Mouse (Mus musculus): ENCODE data around the gene Ccdc171.

DNA sequence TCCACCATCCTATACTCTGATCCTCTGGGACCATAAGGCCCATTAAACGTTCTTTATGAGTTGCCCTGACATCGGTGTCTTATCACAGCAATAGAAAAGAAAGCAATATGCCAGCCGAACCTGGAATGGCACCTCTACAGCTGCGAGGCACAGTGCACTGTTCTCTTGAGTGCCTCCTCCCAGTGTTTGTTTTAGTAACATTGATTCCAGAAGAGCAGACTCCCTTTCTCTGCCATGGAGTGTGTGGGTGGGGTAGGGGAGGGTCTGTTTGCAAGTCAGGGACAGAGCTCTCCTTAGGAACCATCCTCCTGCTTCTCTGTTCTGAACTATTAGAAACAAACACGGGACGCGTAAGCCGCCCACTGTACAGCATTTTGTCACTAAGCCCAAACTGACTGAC is 352.9 kb downstream of the Ccdc171 start:
- TF ChIP-seq EP300 (IDR thresholded peaks at IDR 0.05; ENCODE audit: low read depth) (no peak), CTCF (IDR thresholded peaks at IDR 0.05; ENCODE audit: low read depth) (no peak)
